Mouse (Mus musculus) midbrain, postnatal 0 days (tissue): ENCODE results near the gene Mboat2. TPM values are rescaled to one million over a fixed set of nuclear protein-coding genes. Genes with fewer than 3 reads are reported as not detected.

Experiments
- ATAC-seq: fragments of 200-750 bp; cut with Nextera tagmentation; 2 replicates; pipeline ENCODE4 v1.8.0; 2017; ENCODE audit warnings: moderate number of reproducible peaks, mild to moderate bottlenecking, moderate TSS enrichment, moderate library complexity; ENCODE audit not compliant: low FRiP score
- DNase-seq: peaks from one replicate; pipeline ENCODE4 v3.0.0-alpha.2; 2015; ENCODE audit warnings: low spot score
- H3K27ac ChIP-seq: fragments of 300-500 bp; sonication (generic); 2 replicates; pipeline ENCODE4 v1.5.1; 2014; ENCODE audit warnings: low read depth, mild to moderate bottlenecking, low read length, mixed read lengths
- H3K27me3 ChIP-seq: fragments of 300-500 bp; sonication (generic); 2 replicates; pipeline ENCODE4 v1.6.1; 2014; ENCODE audit warnings: low read length, control low read depth, mixed read lengths; ENCODE audit not compliant: insufficient read depth
- H3K36me3 ChIP-seq: fragments of 300-500 bp; sonication (generic); 2 replicates; pipeline ENCODE4 v1.6.1; 2014; ENCODE audit warnings: low read length, control low read depth, mixed read lengths; ENCODE audit not compliant: insufficient read depth
- H3K4me1 ChIP-seq: fragments of 300-500 bp; sonication (generic); 2 replicates; pipeline ENCODE4 v1.6.1; 2014; ENCODE audit warnings: mild to moderate bottlenecking, control low read depth, antibody characterized with exemption, low read length, mixed read lengths; ENCODE audit not compliant: insufficient read depth
- H3K4me2 ChIP-seq: fragments of 300-500 bp; sonication (generic); 2 replicates; pipeline ENCODE4 v1.6.1; 2014; ENCODE audit warnings: low read depth, mild to moderate bottlenecking, low read length, mixed read lengths; ENCODE audit not compliant: poor library complexity, severe bottlenecking
- H3K4me3 ChIP-seq: fragments of 300-500 bp; sonication (generic); 2 replicates; pipeline ENCODE4 v1.5.1; 2014; ENCODE audit warnings: low read depth, mild to moderate bottlenecking, low read length, moderate library complexity
- H3K9ac ChIP-seq: fragments of 300-500 bp; sonication (generic); replicated peaks from 2 replicates; pipeline ENCODE4 v1.6.1; 2014; ENCODE audit warnings: mild to moderate bottlenecking, low read length, moderate library complexity, mixed read lengths; ENCODE audit not compliant: poor library complexity, severe bottlenecking
- H3K9me3 ChIP-seq: fragments of 300-500 bp; sonication (generic); 2 replicates; pipeline ENCODE4 v1.6.1; 2016; ENCODE audit warnings: low read length, control low read depth
- CTCF ChIP-seq: IDR thresholded peaks from 2 replicates; pipeline ENCODE4 v1.5.1; 2016; ENCODE audit warnings: antibody characterized with exemption, mild to moderate bottlenecking
- WGBS: fragments of 180-500 bp; shearing (Covaris S2); extraction: QIAGEN DNeasy Blood & Tissue Kit; methylation state at CpG from one replicate; pipeline ENCODE4 v1.1.7; 2014; 5-methylcytosine and 5-hydroxymethylcytosine counted together
- polyA plus RNA-seq: library from polyadenylated mRNA; unstranded; fragments of >200 nt; fragmentation: Nextera tagmentation; extraction: Ambion mirVana; gene quantifications from 2 replicates; pipeline ENCODE4 v1.2.1, GENCODE M21; 2015
- total RNA-seq: library from RNA; depleted of rRNA; stranded (reverse); fragments of >200 nt; gene quantifications from 2 replicates; pipeline ENCODE4 v1.2.3, GENCODE M21; 2014

Gene Mboat2
- total and polyA plus RNA-seq, 2 experiments from 2014 or later: 62.0 to 69.2 TPM

DNA sequence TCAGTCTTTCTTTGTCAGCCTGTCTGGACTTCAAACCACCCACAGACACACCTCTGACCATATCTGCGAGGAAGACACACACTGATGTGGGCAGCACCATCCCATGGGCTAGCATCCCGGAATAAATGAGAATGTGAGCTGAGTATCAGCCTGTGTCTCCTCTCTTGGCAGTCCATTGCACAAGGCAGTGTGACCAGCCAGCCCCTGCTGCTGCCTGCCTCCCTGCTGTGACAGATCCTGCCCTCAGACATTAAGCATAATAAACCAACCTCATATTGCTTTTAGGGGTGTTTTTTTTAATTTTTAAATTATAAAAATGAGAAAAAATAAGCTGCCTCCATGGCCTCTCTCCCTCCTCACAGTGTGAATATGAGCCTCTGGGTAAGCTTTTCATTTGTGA, 135.4 kb downstream of the Mboat2 start:
- Histone ChIP-seq H3K4me1 (no peaks in the 10 kb centered on the region), H3K27ac (no peak overlapping the region), H3K4me2 (no peak overlapping the region), H3K27me3 (no peaks in the 10 kb centered on the region), H3K36me3 (no peaks in the 10 kb centered on the region), H3K9me3 (no peaks in the 10 kb centered on the region), H3K9ac (no peak overlapping the region), H3K4me3 (no peak overlapping the region)
- TF ChIP-seq CTCF: no peak
- ATAC-seq (no peak), DNase-seq (no peak)
- 84% methylated on average over 2 of the region's 2 CpGs for WGBS

DNA sequence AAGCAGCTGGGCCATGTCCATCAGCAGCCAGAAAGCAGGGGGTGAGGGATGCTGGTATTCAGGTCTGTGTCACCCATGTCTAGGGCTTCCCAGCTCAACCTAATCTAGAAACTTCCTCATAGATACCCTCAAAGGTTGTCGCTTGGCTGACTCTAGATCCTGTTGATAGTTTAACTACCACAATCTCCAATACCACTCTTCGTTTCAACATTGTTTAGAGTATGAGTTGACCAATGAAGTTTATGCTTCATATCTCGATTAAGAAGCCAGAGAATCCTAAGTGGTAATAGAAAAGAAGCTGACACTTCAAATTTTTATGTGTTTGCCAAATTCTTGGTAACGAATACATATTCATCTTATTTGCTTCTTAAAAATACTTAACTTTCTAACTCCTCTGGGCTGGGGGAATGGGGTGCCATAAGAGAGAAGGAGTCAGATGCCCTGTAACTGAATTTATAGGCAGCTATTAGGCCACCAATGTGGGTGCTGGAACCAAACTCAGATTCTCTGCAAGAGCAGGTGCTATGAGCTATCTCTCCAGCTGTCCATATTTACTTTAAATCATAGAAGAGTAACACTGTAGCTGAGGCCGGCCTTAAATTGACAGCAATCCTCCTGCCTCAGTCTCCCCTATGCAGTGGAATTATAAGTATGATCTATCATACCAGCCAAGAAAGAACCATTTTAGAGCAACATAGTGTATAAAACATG, 141.0 kb downstream of the Mboat2 start:
- no peaks in the 10 kb centered on the region; the same call in 1 of the 2 replicates for H3K4me1 ChIP-seq
- H3K27ac ChIP-seq: no peak overlapping the region
- no peak for TF ChIP-seq CTCF
- 88% methylated on average over 5 of the region's 5 CpGs for WGBS
- no peaks in the 10 kb centered on the region for H3K36me3 ChIP-seq
- no peak overlapping the region for H3K4me3 ChIP-seq
- no peak overlapping the region for H3K4me2 ChIP-seq
- no peak overlapping the region for H3K9ac ChIP-seq
- no peaks in the 10 kb centered on the region for H3K9me3 ChIP-seq
- H3K27me3 ChIP-seq: no peaks in the 10 kb centered on the region
- ATAC-seq (no peak), DNase-seq (no peak)

DNA sequence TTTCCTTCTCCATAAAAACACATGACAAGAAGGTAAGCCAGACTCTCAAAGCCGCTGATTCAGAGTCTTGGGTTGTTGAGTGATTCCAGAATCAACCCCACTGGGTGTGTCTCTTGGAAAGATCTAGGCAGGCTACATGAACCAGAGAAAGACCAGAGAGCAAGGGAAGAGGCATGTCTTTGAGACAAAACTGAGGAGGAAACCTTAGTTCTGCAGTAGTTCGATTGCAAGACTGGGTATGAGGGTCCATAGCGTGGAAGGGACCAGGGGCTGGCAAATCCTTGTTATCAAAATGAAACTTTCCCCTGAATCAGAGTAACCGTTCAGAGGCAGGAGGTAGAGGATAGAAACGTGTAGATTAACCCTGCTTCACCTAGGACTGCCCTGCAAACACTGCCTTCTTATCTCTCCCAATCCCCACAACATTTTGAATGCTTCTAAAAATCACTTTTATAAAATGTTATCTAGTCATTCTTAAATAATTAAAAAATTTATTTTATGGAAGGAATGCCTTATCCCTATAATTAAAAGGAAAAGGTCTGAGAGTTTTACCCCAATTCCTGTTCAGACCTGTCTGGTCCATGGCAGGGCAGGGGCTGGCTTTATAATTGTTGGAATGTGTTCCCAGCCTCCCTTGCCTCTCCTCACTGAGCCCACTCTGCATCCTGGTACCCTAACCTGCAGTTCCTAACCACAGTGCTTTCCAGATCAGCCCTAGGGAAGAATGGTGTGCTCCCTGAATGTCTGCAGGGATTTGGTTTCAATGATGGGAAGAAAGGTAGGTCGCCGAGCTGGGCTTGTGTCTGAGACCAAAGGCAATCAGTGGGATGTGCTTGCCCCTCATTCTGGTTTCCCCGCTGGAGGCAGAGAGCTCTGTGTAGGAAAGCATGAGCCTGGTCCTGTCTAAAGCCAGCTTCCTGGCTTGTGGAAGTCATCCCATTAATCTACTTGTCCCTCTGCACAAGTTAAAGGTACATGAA, 142.0 kb downstream of the Mboat2 start:
- DNase-seq (no peak), ATAC-seq (no peak)
- H3K27me3 ChIP-seq: no peaks in the 10 kb centered on the region
- H3K36me3 ChIP-seq: no peaks in the 10 kb centered on the region
- H3K4me1 ChIP-seq: peaks cover 2% of the 10 kb centered on the region; the same call in 1 of the 2 replicates
- no peak overlapping the region for H3K27ac ChIP-seq
- H3K4me3 ChIP-seq: no peak overlapping the region
- no peak for TF ChIP-seq CTCF
- H3K4me2 ChIP-seq: no peak overlapping the region
- H3K9me3 ChIP-seq: no peaks in the 10 kb centered on the region
- 76% methylated on average over 8 of the region's 8 CpGs for WGBS
- H3K9ac ChIP-seq: no peak overlapping the region

DNA sequence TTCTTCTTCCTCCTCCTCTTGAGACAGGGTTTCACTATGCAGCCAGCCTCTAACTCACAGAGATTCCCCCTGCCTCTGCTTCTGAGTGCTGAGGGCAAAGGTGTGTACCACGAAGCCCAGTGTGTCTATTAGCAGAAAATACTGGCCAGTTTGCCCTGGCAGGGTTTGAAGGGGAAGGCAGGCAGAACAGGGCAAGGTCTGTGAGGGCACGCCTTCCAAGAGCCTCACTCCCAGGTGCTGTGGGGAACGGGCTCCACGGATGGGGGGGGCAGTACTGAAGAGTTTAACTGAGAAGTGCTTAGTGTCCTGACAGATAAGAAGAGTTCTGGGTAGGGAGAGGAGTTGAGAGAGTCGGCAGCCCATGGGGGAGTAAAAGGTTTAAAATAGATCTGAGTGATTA, 142.9 kb downstream of the Mboat2 start:
- Histone ChIP-seq H3K9ac (no peak overlapping the region), H3K4me3 (no peak overlapping the region), H3K27me3 (no peaks in the 10 kb centered on the region), H3K9me3 (no peaks in the 10 kb centered on the region), H3K4me1 (peaks cover 2% of the 10 kb centered on the region; the same call in 1 of the 2 replicates), H3K4me2 (no peak overlapping the region), H3K36me3 (no peaks in the 10 kb centered on the region), H3K27ac (no peak overlapping the region)
- ATAC-seq (no peak), DNase-seq (no peak)
- 80% methylated on average over 5 of the region's 5 CpGs for WGBS
- no peak for TF ChIP-seq CTCF

DNA sequence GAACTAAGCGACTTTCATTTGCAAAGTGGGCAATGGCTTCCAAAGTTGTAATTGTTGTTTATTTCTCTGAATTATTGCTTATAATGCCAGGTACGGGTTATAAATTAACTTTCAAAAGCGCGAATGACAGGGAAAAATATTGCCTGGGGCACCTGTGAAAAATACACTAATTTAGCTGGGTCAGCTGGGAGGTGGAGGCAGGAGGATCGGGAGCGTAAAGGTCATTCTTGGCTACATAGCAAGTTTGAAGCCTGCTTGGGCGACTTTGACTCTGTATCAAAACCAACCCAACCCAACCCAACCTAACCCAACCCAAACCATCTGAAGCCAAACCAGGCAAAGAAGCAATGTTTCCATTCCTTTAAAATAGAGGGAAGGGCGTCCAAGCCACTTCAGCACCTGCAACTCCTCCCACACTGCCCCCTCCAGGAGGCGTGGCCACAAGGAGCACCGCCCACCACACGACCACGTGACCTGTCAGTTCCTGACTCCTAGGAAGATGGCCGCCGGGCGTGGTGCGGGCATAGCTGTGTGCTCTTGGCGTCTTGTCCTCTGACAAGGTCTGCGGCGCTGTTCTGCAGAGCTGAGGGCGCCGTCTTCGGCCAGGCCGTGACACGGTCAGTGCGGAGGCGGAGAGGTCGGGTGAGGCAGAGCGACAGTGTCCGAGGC, 143.9 kb downstream of the Mboat2 start, which contains the start of gene Kidins220:
Gene Kidins220 (plus strand): TSS at position 480 of the 669 bp plus-strand sequence.
- ATAC-seq (peak; percentile 93), DNase-seq (peak; percentile 96)
- Histone ChIP-seq H3K4me2 (peak within 1 kb of the TSS; percentile 40), H3K9ac (peak within 1 kb of the TSS; percentile 93), H3K27me3 (no peaks in the 10 kb centered on the region), H3K9me3 (no peaks in the 10 kb centered on the region), H3K4me1 (peaks cover 2% of the 10 kb centered on the region; the same call in 1 of the 2 replicates), H3K36me3 (no peaks in the 10 kb centered on the region), H3K27ac (peak within 1 kb of the TSS; percentile 96), H3K4me3 (peak within 1 kb of the TSS; percentile 74)
- peak; percentile 54 for TF ChIP-seq CTCF
- 15% methylated on average over 29 of the region's 29 CpGs for WGBS
